In genomic region chr4:155466080-155466479, GRCm38 (mm10) we compare ENCODE assay signal across 32 mouse cellular contexts. TPM values are rescaled to one million over a fixed set of nuclear protein-coding genes. Genes with fewer than 3 reads are reported as not detected.
"Had no signal": no experiment of that assay in that cellular context is flagged by ENCODE, and none has a peak within 500 bp of the region (broad histone marks: within the 10 kb centered on the region; RNA-seq: fewer than 3 reads in every experiment).

No protein-coding gene starts in this region.

- DNase-seq: left cerebral cortex, postnatal 4 days; liver; liver, embryonic 13.5 days; liver, postnatal 0 days; lung, adult 18-20 months; lung, adult 2 months; lung, embryonic 14.5 days; lung, postnatal 10 days; lung, postnatal 14 days; lung, postnatal 36 days; lung, postnatal 4 days; midbrain, embryonic 14.5 days had no signal

- H3K4me3 ChIP-seq: limb, embryonic 10.5 days; limb, embryonic 12.5 days; limb, embryonic 13.5 days; limb, embryonic 15.5 days; liver, embryonic 12.5 days; liver, embryonic 13.5 days; liver, embryonic 15.5 days; lung, embryonic 15.5 days; megakaryocyte, embryonic 14.5 days; midbrain, embryonic 10.5 days; midbrain, embryonic 12.5 days; midbrain, embryonic 13.5 days; midbrain, embryonic 15.5 days; myocyte; neural tube, embryonic 12.5 days had no signal

- H3K27ac ChIP-seq: limb, embryonic 10.5 days; limb, embryonic 12.5 days; limb, embryonic 13.5 days; limb, embryonic 15.5 days; liver, embryonic 12.5 days; liver, embryonic 13.5 days; liver, embryonic 14.5 days; liver, embryonic 15.5 days; lung, embryonic 15.5 days; macrophage; midbrain, embryonic 10.5 days; midbrain, embryonic 12.5 days; midbrain, embryonic 13.5 days; midbrain, embryonic 15.5 days; neural tube, embryonic 12.5 days had no signal

RNA-seq across cellular contexts. Expression of gene Tmem52, which starts 2.8 kb away (rescaled TPM):
- total RNA-seq: left cerebral cortex, postnatal 4 days; liver, adult 2 months; megakaryocyte, adult 5-6 weeks; megakaryocyte-erythroid progenitor cell, adult 5-6 weeks; monocyte, adult 5-6 weeks had no signal

RNA-seq across cellular contexts. Expression of gene Cfap74, which starts 57.1 kb away (rescaled TPM):
- total RNA-seq: megakaryocyte-erythroid progenitor cell, adult 5-6 weeks had no signal
